Mouse (Mus musculus) stomach, embryonic 16.5 days (tissue): Measurements from ENCODE around the gene Hspbp1. TPM values are rescaled to one million over a fixed set of nuclear protein-coding genes. Genes with fewer than 3 reads are reported as not detected.

Experiments
- ATAC-seq: fragments of 200-750 bp; cut with Nextera tagmentation; 2 replicates; pipeline ENCODE4 v1.8.0; 2017; ENCODE audit warnings: moderate number of reproducible peaks, moderate TSS enrichment; ENCODE audit not compliant: insufficient read depth, low FRiP score
- H3K27ac ChIP-seq: fragments of 300-500 bp; sonication (generic); 2 replicates; pipeline ENCODE4 v1.5.1; 2014; ENCODE audit warnings: low read length
- H3K27me3 ChIP-seq: fragments of 300-500 bp; sonication (generic); 2 replicates; pipeline ENCODE4 v1.6.1; 2014; ENCODE audit warnings: low read length, control low read depth, mixed read lengths; ENCODE audit not compliant: control insufficient read depth, insufficient read depth
- H3K36me3 ChIP-seq: fragments of 300-500 bp; sonication (generic); 2 replicates; pipeline ENCODE4 v1.6.1; 2014; ENCODE audit warnings: low read length; ENCODE audit not compliant: control insufficient read depth, insufficient read depth
- H3K4me1 ChIP-seq: fragments of 300-500 bp; sonication (generic); 2 replicates; pipeline ENCODE4 v1.6.1; 2014; ENCODE audit warnings: low read length, control low read depth, mixed read lengths; ENCODE audit not compliant: control insufficient read depth, insufficient read depth
- H3K4me2 ChIP-seq: fragments of 300-500 bp; sonication (generic); 2 replicates; pipeline ENCODE4 v1.6.1; 2014; ENCODE audit warnings: low read depth, low read length, mixed read lengths
- H3K4me3 ChIP-seq: fragments of 300-500 bp; sonication (generic); replicated peaks from 2 replicates; pipeline ENCODE4 v1.5.1; 2014; ENCODE audit warnings: mild to moderate bottlenecking, low read length
- H3K9ac ChIP-seq: fragments of 300-500 bp; sonication (generic); 2 replicates; pipeline ENCODE4 v1.6.1; 2014; ENCODE audit warnings: low read length
- H3K9me3 ChIP-seq: fragments of 300-500 bp; sonication (generic); replicated peaks from 2 replicates; pipeline ENCODE4 v1.6.1; 2016; ENCODE audit warnings: low read length, control low read depth; ENCODE audit not compliant: control insufficient read depth
- WGBS: fragments of 180-500 bp; shearing (Covaris S2); extraction: QIAGEN DNeasy Blood & Tissue Kit; methylation state at CpG from one replicate; pipeline ENCODE4 v1.1.7; 2014; 5-methylcytosine and 5-hydroxymethylcytosine counted together
- polyA plus RNA-seq: library from polyadenylated mRNA; unstranded; fragments of >200 nt; fragmentation: Nextera tagmentation; extraction: Ambion mirVana; gene quantifications from 2 replicates; pipeline ENCODE4 v1.2.1, GENCODE M21; 2015

The Hspbp1 gene
- polyA plus RNA-seq, 1 experiment from 2014 or later = 88.0 TPM

DNA sequence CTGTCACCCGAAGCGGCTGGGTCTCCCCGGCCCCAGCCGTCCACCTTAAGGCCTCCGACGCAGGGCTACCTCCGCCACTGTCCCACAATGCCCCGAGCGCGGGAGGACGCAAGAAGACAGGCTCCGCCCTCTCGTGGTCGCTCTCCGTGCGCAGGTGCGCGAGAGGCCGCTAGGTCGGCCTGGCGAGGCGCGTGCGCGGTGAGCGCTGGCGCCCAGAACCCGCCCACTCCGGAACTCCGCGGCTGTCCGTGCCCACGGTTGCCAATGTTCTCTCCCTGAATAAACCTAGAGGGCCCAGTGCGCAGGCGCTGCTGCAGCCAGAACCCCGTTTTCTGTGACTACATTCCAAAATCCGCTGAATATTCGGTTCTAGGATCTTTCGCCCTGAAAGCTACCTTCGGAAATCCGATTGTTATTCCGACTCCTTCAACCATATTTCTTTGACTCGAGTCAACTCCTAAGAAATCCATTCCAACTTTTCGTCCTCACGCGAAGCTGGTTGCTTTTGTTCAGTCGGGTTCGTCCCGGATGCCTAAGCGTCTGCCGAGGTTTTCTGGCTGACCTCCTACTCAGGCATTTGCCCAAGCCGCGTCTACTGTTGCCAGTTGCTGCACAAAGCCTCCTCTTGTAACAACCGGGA, 25.8 kb downstream of the Hspbp1 start, which contains the start of gene Ppp6r1:
Ppp6r1 (minus strand) TSS at position 108 of the 640 bp plus-strand sequence.
- peak within 1 kb of the TSS; percentile 86 for H3K4me2 ChIP-seq
- no peaks in the 10 kb centered on the region for H3K36me3 ChIP-seq
- peak within 1 kb of the TSS; percentile 96 for H3K9ac ChIP-seq
- no peaks in the 10 kb centered on the region for H3K9me3 ChIP-seq
- H3K27ac ChIP-seq = peak within 1 kb of the TSS; percentile 96
- no peaks in the 10 kb centered on the region for H3K27me3 ChIP-seq
- WGBS = under 1% methylated on average over 54 of the region's 54 CpGs
- ATAC-seq = peak; percentile 99
- H3K4me3 ChIP-seq = peak within 1 kb of the TSS; percentile 83
- H3K4me1 ChIP-seq = peaks cover 31% of the 10 kb centered on the region

DNA sequence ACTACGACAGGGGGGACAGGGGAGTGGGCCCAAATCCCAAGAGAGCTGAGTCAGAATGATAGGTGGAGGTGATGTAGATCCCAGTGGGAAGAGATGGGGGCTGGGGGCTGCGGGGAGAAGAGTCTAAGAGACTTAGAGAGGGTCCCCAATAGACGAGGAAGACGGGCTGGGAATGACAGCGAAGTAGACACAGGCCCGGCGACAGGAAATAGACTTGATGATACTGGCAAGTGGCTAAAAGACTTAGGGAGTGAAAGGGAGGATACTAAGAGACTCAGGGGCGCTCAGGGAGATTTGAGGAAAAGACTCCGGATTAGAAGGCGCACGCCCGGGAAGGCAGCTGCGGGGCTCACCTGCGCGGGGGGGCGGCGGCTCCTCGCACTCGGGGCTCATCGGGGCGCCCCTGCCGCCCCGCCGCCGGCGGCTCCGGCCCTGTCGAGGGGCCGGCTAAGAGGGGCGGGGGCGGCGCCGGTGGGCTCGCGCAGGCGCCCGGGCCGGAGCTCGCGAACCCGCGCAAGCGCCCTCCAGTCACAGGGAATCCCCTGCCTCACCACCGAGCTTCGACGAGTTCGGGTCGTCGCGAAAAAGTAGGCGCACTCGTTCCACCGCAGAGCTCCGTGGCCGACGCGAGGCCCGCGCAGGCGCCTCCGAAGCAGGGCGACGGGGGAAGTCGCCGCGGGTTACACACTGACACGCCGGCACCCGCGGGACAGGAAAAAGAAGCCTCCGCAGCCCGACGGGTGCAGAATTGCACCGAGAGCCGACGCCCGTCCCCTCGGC, 26.6 kb downstream of the Hspbp1 start:
- H3K27ac ChIP-seq = peak overlapping the region; percentile 96
- peak overlapping the region; percentile 96 for H3K9ac ChIP-seq
- peak; percentile 49 for ATAC-seq
- H3K27me3 ChIP-seq = no peaks in the 10 kb centered on the region
- no peaks in the 10 kb centered on the region for H3K36me3 ChIP-seq
- H3K4me1 ChIP-seq = peaks cover 31% of the 10 kb centered on the region
- peak overlapping the region; percentile 86 for H3K4me2 ChIP-seq
- under 1% methylated on average over 78 of the region's 78 CpGs for WGBS
- H3K9me3 ChIP-seq = no peaks in the 10 kb centered on the region
- peak overlapping the region; percentile 83 for H3K4me3 ChIP-seq

DNA sequence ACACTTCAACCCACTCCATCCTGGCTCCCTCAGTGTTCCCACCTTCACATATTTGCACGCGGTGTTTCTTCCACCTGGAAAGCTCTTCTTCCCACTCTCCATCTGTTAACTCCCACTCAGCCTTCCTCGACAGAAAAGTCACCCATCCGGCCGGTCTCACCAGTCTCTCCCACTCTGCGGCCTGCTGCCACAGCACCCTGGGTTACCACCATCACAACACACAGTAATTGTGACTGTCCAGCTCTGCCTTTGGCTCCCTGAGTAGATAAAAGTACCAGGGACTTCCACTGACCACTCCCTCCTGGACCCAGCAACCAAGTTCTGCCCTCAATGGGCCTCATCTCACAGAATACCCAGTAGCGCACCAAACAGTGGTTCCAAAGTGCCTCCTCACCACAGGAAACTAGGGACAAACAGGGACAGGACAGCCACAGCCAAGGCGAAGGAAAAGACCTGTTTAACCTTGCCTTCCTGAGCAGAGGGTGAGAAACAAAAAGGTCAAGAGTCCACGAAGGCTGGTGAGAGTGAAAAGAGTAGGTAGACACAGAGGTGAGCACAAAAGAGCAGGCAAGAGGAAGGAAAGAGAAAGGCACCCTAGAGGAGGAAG, 27.2 kb downstream of the Hspbp1 start:
- H3K27ac ChIP-seq = peak overlapping the region; percentile 96
- H3K9me3 ChIP-seq = no peaks in the 10 kb centered on the region
- H3K4me3 ChIP-seq = peak overlapping the region; percentile 83
- H3K27me3 ChIP-seq = no peaks in the 10 kb centered on the region
- peaks cover 31% of the 10 kb centered on the region for H3K4me1 ChIP-seq
- H3K36me3 ChIP-seq = no peaks in the 10 kb centered on the region
- peak overlapping the region; percentile 96 for H3K9ac ChIP-seq
- WGBS = 29% methylated on average over 9 of the region's 9 CpGs
- ATAC-seq = no peak
- peak overlapping the region; percentile 86 for H3K4me2 ChIP-seq

DNA sequence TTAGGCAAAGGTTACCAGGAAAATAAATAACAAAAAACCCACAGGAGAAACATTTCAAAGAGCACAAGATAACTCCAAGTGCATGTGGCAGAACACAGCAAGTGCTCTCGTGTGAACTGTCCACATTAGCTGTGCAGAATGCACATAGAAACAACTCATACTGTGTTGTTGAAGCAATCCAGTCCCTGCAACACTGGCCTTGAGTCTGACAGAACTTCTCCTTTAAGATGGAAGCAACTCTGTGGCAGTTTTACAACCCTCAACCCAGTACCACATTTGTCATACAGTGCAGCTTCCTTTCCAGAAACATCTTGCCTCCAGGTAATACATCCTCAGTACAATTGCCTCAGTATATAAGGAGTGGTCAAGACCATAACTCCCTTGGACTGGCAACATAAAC, 28.1 kb downstream of the Hspbp1 start:
- Histone ChIP-seq H3K9me3 (no peaks in the 10 kb centered on the region), H3K4me2 (peak overlapping the region; percentile 86), H3K4me3 (peak overlapping the region; percentile 83), H3K27me3 (no peaks in the 10 kb centered on the region), H3K9ac (peak overlapping the region; percentile 96), H3K27ac (no peak overlapping the region), H3K36me3 (no peaks in the 10 kb centered on the region), H3K4me1 (peaks cover 31% of the 10 kb centered on the region)
- ATAC-seq = no peak
- WGBS = 38% methylated on average over 1 of the region's 1 CpGs

DNA sequence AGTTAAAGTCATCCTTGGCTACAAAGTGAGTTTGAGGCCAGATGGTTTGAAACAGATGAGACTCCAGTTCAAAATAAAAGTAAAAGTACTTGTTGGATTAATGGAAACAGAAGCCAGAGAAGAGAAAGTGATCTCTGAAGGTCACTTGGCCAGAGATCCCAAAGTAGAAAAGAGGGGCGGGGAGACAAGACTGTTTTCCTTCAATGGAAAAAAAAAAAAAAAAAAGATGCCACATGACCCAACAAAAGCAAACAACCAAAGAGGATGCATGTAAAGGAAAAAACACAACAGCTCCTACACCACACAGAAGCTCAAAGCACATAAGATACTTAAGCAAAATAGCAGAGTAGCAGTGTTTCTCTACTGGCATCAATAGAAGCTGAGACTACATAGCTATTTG, 29.0 kb downstream of the Hspbp1 start:
- no peaks in the 10 kb centered on the region for H3K9me3 ChIP-seq
- no peak overlapping the region for H3K27ac ChIP-seq
- no peaks in the 10 kb centered on the region for H3K27me3 ChIP-seq
- H3K9ac ChIP-seq = 0 out of 2 replicates have a peak overlapping the region, but pooled peaks have one; percentile 13
- no peak overlapping the region for H3K4me3 ChIP-seq
- WGBS = 75% methylated on average over 1 of the region's 1 CpGs
- peaks cover 6% of the 10 kb centered on the region; the same call in 1 of the 2 replicates for H3K36me3 ChIP-seq
- H3K4me1 ChIP-seq = peaks cover 31% of the 10 kb centered on the region
- ATAC-seq = no peak
- no peak overlapping the region for H3K4me2 ChIP-seq

DNA sequence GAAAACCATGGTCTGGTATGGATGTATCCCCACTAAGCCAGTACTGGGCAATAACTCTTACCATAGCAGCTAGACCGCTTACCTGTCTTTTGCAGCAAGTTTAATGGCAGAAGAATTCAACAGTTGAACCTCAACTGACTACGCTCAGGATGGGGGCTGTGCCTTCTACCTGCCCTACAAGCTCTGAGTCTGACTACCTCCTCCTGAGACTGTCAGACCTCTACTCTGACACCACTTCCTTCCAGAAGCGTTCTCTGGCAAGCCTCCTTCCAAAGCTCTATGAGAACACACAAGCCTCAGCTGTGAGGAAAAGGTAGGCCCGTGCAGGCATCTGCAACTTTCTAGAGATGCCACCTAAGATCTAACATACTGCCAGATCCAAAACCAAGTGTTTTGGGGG, 29.5 kb downstream of the Hspbp1 start:
- ATAC-seq = no peak
- peaks cover 31% of the 10 kb centered on the region for H3K4me1 ChIP-seq

DNA sequence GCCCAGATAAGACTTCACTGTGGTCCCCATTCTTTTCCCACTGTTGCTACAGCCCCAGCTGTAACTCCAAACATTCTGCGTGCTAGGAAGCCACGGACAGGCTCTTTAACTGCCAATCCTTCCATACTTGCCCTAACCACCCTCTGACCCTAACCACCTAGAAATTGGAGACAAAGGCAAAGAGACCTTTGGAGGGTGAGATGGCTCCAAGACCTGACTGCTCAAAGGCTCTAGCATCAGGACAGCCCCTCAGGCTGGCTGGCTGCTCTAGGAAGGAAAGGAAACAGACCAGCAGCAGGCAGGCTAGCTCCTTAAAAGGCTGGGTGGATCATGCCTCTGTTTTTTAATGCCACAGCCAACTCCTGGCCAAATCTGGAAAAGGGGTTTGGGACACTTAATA, 30.6 kb downstream of the Hspbp1 start:
- peak overlapping the region; percentile 5; the same call in 1 of the 2 replicates for H3K4me2 ChIP-seq
- ATAC-seq = no peak
- WGBS = 70% methylated on average over 2 of the region's 2 CpGs
- no peaks in the 10 kb centered on the region for H3K27me3 ChIP-seq
- no peak overlapping the region for H3K4me3 ChIP-seq
- peak overlapping the region; percentile 69 for H3K27ac ChIP-seq
- H3K9ac ChIP-seq = peak overlapping the region; percentile 49; the same call in 1 of the 2 replicates
- no peaks in the 10 kb centered on the region for H3K9me3 ChIP-seq
- H3K4me1 ChIP-seq = peaks cover 25% of the 10 kb centered on the region
- H3K36me3 ChIP-seq = peaks cover 6% of the 10 kb centered on the region; the same call in 1 of the 2 replicates

More for the DNA sequence above, 29.5 kb downstream of the Hspbp1 start:
- Histone ChIP-seq H3K4me3 (no peak overlapping the region), H3K9me3 (no peaks in the 10 kb centered on the region), H3K9ac (0 out of 2 replicates have a peak overlapping the region, but pooled peaks have one; percentile 13), H3K36me3 (peaks cover 6% of the 10 kb centered on the region; the same call in 1 of the 2 replicates), H3K27ac (no peak overlapping the region), H3K4me2 (no peak overlapping the region), H3K27me3 (no peaks in the 10 kb centered on the region)
- WGBS = 82% methylated on average over 4 of the region's 4 CpGs

DNA sequence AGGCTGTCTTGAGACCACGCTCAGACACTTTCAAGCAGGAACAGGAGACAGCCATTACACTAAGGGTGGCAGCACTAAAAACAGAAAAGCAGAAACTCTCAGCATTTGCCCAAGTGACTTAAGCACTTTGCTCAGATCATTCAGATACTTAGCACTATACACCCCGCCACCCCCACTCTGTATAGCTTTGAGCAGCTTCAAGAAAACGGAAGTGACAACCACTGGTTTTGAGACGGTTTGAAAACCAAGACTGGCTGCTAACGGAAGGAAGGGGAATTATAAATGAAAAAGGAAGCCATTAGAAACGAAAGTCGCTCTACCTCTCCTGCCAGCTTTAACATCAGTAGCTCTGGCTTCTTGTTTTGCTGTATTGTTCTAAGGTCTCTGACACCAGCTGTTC, 31.1 kb downstream of the Hspbp1 start:
- H3K9ac ChIP-seq = no peak overlapping the region
- peaks cover 6% of the 10 kb centered on the region; the same call in 1 of the 2 replicates for H3K36me3 ChIP-seq
- peak overlapping the region; percentile 5; the same call in 1 of the 2 replicates for H3K4me2 ChIP-seq
- no peak for ATAC-seq
- H3K9me3 ChIP-seq = no peaks in the 10 kb centered on the region
- H3K27me3 ChIP-seq = no peaks in the 10 kb centered on the region
- H3K4me3 ChIP-seq = no peak overlapping the region
- H3K27ac ChIP-seq = peak overlapping the region; percentile 69
- peaks cover 25% of the 10 kb centered on the region for H3K4me1 ChIP-seq
- WGBS = 73% methylated on average over 7 of the region's 7 CpGs
